8 mouse cellular contexts compared by ENCODE assay signal in genomic region chr11:74833536-74834358, GRCm38 (mm10). TPM values are rescaled to one million over a fixed set of nuclear protein-coding genes. Genes with fewer than 3 reads are reported as not detected.
A peak's percentile ranks its signal among the peaks of the same experiment; 100 is the strongest.
DNase-seq lines count a peak whose midpoint lies in the region; ATAC-seq and TF ChIP-seq lines count a peak whose summit lies in the region.

No protein-coding gene starts in this region.

- H3K79me2 ChIP-seq in liver, adult 2 months (ENCODE audit: control insufficient read depth, insufficient read depth, low read length): peaks cover 35% of the 10 kb centered on the region

- TF ChIP-seq POLR2A in liver, adult 2 months (IDR thresholded peaks at IDR 0.05; ENCODE audit: extremely low read depth, insufficient read depth, low read length): no peak

- DNase-seq in liver, adult 2 months (ENCODE audit: extremely low read depth, low read depth, low spot score): peak; percentile 36
- DNase-seq in liver: no peak
- DNase-seq in embryonic facial prominence, embryonic 11.5 days (ENCODE audit: low spot score): no peak
- no peak for DNase-seq in left cerebral cortex, postnatal 14 days (ENCODE audit: low spot score in 2 of 2)
- DNase-seq in cerebellum, postnatal 36 days: no peak

- H3K4me3 ChIP-seq in liver, adult 2 months (ENCODE audit: insufficient read depth, low read depth, low read length): no peak overlapping the region
- H3K4me3 ChIP-seq in embryonic facial prominence, embryonic 11.5 days (ENCODE audit: low read depth, low read length): no peak overlapping the region
- no peak overlapping the region for H3K4me3 ChIP-seq in intestine, embryonic 15.5 days (replicated peaks)
- no peak overlapping the region; the same call in 1 of the 2 replicates for H3K4me3 ChIP-seq in midbrain, embryonic 16.5 days (ENCODE audit: low read depth, low read length)

- no peak overlapping the region; the same call in 1 of the 2 replicates for H3K4me2 ChIP-seq in embryonic facial prominence, embryonic 11.5 days (ENCODE audit: low read depth, low read length)
- peak overlapping the region; percentile 87 for H3K4me2 ChIP-seq in intestine, embryonic 15.5 days (replicated peaks)
- peak overlapping the region; percentile 85 for H3K4me2 ChIP-seq in midbrain, embryonic 16.5 days (ENCODE audit: low read length)

- no peak overlapping the region for H3K9ac ChIP-seq in liver, adult 2 months (ENCODE audit: low read depth, low read length)
- peak overlapping the region; percentile 28; the same call in 1 of the 2 replicates for H3K9ac ChIP-seq in embryonic facial prominence, embryonic 11.5 days (replicated peaks; ENCODE audit: low read length)
- peak overlapping the region; percentile 73; the same call in 1 of the 2 replicates for H3K9ac ChIP-seq in intestine, embryonic 15.5 days
- peak overlapping the region; percentile 98 for H3K9ac ChIP-seq in midbrain, embryonic 16.5 days (ENCODE audit: low read depth, low read length)

- intact Hi-C loops in left cerebral cortex, postnatal 14 days (cut with DNase I): no loop called here

- no peaks in the 10 kb centered on the region for H3K36me3 ChIP-seq in liver, adult 2 months (ENCODE audit: control insufficient read depth, insufficient read depth, low read length)
- no peaks in the 10 kb centered on the region; the same call in 1 of the 2 replicates for H3K36me3 ChIP-seq in embryonic facial prominence, embryonic 11.5 days (replicated peaks; ENCODE audit: control insufficient read depth, insufficient read depth, low read depth, low read length)
- no peaks in the 10 kb centered on the region for H3K36me3 ChIP-seq in intestine, embryonic 15.5 days
- no peaks in the 10 kb centered on the region for H3K36me3 ChIP-seq in midbrain, embryonic 16.5 days (ENCODE audit: control insufficient read depth, insufficient read depth, low read length)

- H3K4me1 ChIP-seq in liver, adult 2 months (ENCODE audit: control insufficient read depth, insufficient read depth, low read length): peaks cover 29% of the 10 kb centered on the region
- peaks cover 3% of the 10 kb centered on the region for H3K4me1 ChIP-seq in embryonic facial prominence, embryonic 11.5 days (ENCODE audit: control insufficient read depth, insufficient read depth, low read length)
- H3K4me1 ChIP-seq in intestine, embryonic 15.5 days (replicated peaks): peaks cover 46% of the 10 kb centered on the region
- peaks cover 35% of the 10 kb centered on the region for H3K4me1 ChIP-seq in midbrain, embryonic 16.5 days (ENCODE audit: control insufficient read depth, insufficient read depth, low read length)

- no peak for ATAC-seq in embryonic facial prominence, embryonic 11.5 days (replicated peaks; ENCODE audit: insufficient number of reproducible peaks, low FRiP score, low TSS enrichment, low read depth)
- ATAC-seq in intestine, embryonic 15.5 days: no peak
- ATAC-seq in midbrain, embryonic 16.5 days: no peak
- ATAC-seq in activated CD4-positive, CD25-positive, alpha-beta regulatory T cell, adult 4 months: no peak

- peak overlapping the region; percentile 13; the same call in 1 of the 2 replicates for H3K27ac ChIP-seq in liver, adult 2 months (replicated peaks; ENCODE audit: insufficient read depth, low read depth, low read length)
- H3K27ac ChIP-seq in embryonic facial prominence, embryonic 11.5 days (replicated peaks; ENCODE audit: low read depth, low read length): no peak overlapping the region
- H3K27ac ChIP-seq in intestine, embryonic 15.5 days: 0 out of 2 replicates have a peak overlapping the region, but pooled peaks have one; percentile 96
- no peak overlapping the region for H3K27ac ChIP-seq in midbrain, embryonic 16.5 days (ENCODE audit: low read length)

- WGBS in liver, adult 2 months: 40% methylated on average over 8 of the region's 8 CpGs
- 86% methylated on average over 8 of the region's 8 CpGs for WGBS in embryonic facial prominence, embryonic 11.5 days
- 79% methylated on average over 8 of the region's 8 CpGs for WGBS in intestine, embryonic 15.5 days
- 83% methylated on average over 8 of the region's 8 CpGs for WGBS in midbrain, embryonic 16.5 days

- no peak for TF ChIP-seq CTCF in liver, adult 2 months (IDR thresholded peaks at IDR 0.05; ENCODE audit: low read depth, low read length)

- H3K27me3 ChIP-seq in liver, adult 2 months (ENCODE audit: control insufficient read depth, insufficient read depth, low read length): no peaks in the 10 kb centered on the region
- no peaks in the 10 kb centered on the region for H3K27me3 ChIP-seq in embryonic facial prominence, embryonic 11.5 days (ENCODE audit: control insufficient read depth, insufficient read depth, low read length)
- no peaks in the 10 kb centered on the region for H3K27me3 ChIP-seq in intestine, embryonic 15.5 days (replicated peaks)
- H3K27me3 ChIP-seq in midbrain, embryonic 16.5 days (ENCODE audit: control insufficient read depth, insufficient read depth, low read depth, low read length): no peaks in the 10 kb centered on the region

- no peaks in the 10 kb centered on the region for H3K9me3 ChIP-seq in embryonic facial prominence, embryonic 11.5 days (replicated peaks; ENCODE audit: control insufficient read depth, low read length)
- no peaks in the 10 kb centered on the region for H3K9me3 ChIP-seq in intestine, embryonic 15.5 days
- H3K9me3 ChIP-seq in midbrain, embryonic 16.5 days (replicated peaks; ENCODE audit: control insufficient read depth, low read length, poor library complexity, severe bottlenecking): no peaks in the 10 kb centered on the region

RNA-seq across cellular contexts. Expression of gene Mnt, which starts 3.0 kb away (rescaled TPM):
- total RNA-seq in liver, adult 2 months (2014; rRNA removed): 1.0 and 1.1 TPM in 2 replicates
- 4.1 and 4.7 TPM in 2 replicates for polyA plus RNA-seq in liver, adult 2 months (2012; rRNA removed)
- 3.0 and 3.6 TPM in 2 replicates for polyA plus RNA-seq in embryonic facial prominence, embryonic 11.5 days (2014; fragmentation: Nextera tagmentation; extraction: Ambion mirVana)
- polyA plus RNA-seq in intestine, embryonic 15.5 days (2015; fragmentation: Nextera tagmentation; extraction: Ambion mirVana): 4.8 and 5.0 TPM in 2 replicates
- polyA plus RNA-seq in midbrain, embryonic 16.5 days (2015; fragmentation: Nextera tagmentation; extraction: Ambion mirVana): 7.6 and 8.6 TPM in 2 replicates
- total RNA-seq in left cerebral cortex, postnatal 14 days (2021): 10 to 100 TPM; 31.5 to 32.0 TPM
- polyA plus RNA-seq in activated CD4-positive, CD25-positive, alpha-beta regulatory T cell, adult 4 months (2017; shearing (Covaris generic)): 1 to 10 TPM; 5.4 to 6.9 TPM

Comparison
In these comparisons a context has a peak if more than half of its experiments do, and no peak if none do; other contexts are left out.
1. H3K27ac ChIP-seq: peak in liver, adult 2 months (single experiment) and intestine, embryonic 15.5 days (single experiment); none in embryonic facial prominence, embryonic 11.5 days (single experiment) and midbrain, embryonic 16.5 days (single experiment).